Mouse (Mus musculus) mouse trophoblast stem cell (cell line): Measurements from ENCODE around the gene Sprr2h.

Experiments used
- in situ Hi-C, 2 experiments: fragments of 300-500 bp; cut with MseI, MboI; formaldehyde crosslinking; loops; 2 replicates in 1 of 2; 3 replicates in 1 of 2; pipeline ENCODE4 v1.15.1; 2025

Sprr2h gene

GRCm38 (mm10) chr3:92385385-92385784 is at the start of gene Sprr2h:
Gene Sprr2h (plus strand): TSS chr3:92385685.
- in situ Hi-C loops: no loop called here

DNA sequence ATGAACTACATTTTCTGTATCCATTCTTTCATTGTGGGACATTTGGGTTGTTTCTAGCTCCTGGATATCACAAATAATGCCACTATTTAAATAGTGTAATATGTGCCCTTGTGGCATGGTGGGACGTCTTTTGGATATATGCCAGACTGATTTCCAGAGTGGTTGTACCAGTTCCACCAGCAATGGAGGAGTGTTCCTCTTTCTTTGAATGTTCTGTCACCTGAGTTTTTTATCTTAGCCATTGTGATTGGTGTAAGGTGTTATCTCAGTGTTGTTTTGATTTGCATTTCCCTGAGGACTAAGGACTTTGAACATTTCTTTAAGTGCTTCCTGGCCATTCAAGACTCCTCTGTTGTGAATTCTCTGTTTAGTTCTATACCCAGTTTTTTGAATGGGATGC is 49.2 kb upstream of the Sprr2h start:
- in situ Hi-C loops: loop anchor here in 1 of 2 experiments (25.0 kb wide), 1 partner anchor 174 kb away; no protein-coding TSS in a partner anchor

GRCm38 (mm10) chr3:92338840-92339239 is 46.6 kb upstream of the Sprr2h start, which contains the start of gene Sprr2d:
Gene Sprr2d (plus strand): TSS chr3:92339140.
- in situ Hi-C loops: loop anchor here in 1 of 2 experiments (25.0 kb wide), 1 partner anchor 177 kb away; no protein-coding TSS in a partner anchor

- in situ Hi-C loops: no loop called here
These were observed 33.6 kb upstream of the Sprr2h start, which contains the start of gene Sprr2e for GRCm38 (mm10) chr3:92351843-92352242. Gene Sprr2e (plus strand): TSS chr3:92352143.

GRCm38 (mm10) chr3:92361619-92362018 is 23.9 kb upstream of the Sprr2h start:
- in situ Hi-C loops: no loop called here

DNA sequence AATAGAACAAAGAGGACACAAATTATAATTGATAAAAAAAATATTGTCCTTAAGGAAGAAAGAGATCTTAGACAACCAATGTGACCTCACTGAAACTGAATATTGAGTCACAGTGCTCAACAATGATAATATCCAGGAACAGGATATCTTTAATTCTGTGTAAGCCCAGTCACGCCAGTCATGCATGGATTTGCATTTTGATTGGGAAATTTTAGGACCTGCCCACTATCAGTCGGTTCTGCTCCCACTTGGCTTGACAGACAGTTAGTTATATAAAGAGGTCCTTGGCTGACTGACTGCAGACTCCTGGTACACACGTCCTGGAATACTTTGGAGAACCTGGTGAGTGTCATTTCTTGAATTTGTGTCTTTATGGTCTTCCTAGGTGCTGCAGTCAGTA is 20.6 kb upstream of the Sprr2h start, which contains the start of gene Sprr2f:
Sprr2f (plus strand) TSS at position 301 of the 400 bp plus-strand sequence.
- in situ Hi-C loops: no loop called here

DNA sequence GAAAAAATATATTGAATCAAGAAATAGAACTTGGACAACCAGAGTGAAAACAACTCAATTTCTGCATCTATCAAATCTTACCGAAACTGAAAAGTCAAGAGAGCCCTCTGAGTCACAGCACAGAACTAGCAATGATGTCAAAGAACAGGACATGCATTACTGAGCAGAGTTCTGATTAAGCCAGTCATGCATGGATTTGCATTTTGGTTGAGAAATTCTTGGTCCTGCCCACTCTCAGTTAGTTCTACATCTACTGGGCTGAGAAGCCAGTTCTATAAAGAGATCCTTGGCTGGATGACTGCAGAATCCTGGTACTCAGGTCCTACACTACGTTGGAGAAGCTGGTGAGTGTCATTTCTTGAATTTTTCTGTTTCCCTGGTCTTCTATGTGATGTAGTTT is 11.9 kb upstream of the Sprr2h start:
- in situ Hi-C loops: no loop called here

- in situ Hi-C loops: no loop called here
These were observed 8.8 kb downstream of the Sprr2h start for GRCm38 (mm10) chr3:92394301-92394700.

DNA sequence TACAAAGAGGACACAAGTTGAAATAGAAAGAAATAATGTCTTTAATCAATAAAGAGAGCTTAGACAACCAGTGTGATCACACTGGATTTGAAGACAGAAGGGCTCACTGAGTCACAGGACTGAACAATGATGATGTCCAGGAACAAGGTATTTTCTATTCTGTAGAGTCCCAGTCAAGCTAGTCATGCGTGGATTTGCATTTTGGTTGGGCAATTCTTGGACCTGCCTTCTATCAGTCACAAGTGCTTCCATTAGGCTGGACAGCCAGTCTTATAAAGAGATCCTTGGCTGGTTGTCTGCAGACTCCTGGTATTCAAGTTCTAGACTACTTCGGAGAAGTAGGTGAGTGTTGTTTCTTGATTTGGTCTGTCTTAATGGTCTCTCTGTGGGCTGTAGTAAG is 22.2 kb downstream of the Sprr2h start, which contains the start of gene Sprr2i:
Sprr2i (plus strand) TSS at position 301 of the 400 bp plus-strand sequence.
- in situ Hi-C loops: no loop called here

- in situ Hi-C loops: no loop called here
These were observed 32.3 kb downstream of the Sprr2h start, which contains the start of gene Sprr2j-ps for GRCm38 (mm10) chr3:92417782-92418181. Gene Sprr2j-ps (plus strand): TSS chr3:92418082.

- in situ Hi-C loops: no loop called here
These were observed 43.8 kb downstream of the Sprr2h start, which contains the start of gene Gm9774 for GRCm38 (mm10) chr3:92429323-92429722. Gene Gm9774 (minus strand): TSS chr3:92429423.

DNA sequence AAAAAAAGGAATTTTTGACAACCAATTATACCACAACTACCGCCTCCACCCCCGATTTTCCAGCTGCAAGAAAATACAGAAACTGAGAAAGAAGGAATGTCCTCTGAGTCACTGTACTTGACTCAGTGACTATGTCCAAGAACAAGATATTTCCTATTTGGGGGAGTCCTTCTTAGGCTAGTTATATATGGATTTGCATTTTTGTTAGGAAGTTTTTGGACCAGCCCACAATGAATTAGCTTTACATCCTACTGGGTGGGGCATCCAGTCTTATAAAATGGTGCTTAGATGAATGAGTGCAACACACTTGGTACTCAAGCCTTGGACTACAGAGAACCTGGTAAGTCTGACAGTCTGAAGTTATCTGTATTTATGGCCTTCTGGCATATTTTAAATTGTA is 46.8 kb downstream of the Sprr2h start, which contains the start of gene Sprr2k:
Sprr2k (plus strand) TSS at position 301 of the 400 bp plus-strand sequence.
- in situ Hi-C loops: no loop called here
